25 mouse cellular contexts compared by ENCODE assay signal in genomic region chrX:136051219-136051618, GRCm38 (mm10). TPM values are rescaled to one million over a fixed set of nuclear protein-coding genes. Genes with fewer than 3 reads are reported as not detected.
DNase-seq lines count a peak whose midpoint lies in the region; ATAC-seq and TF ChIP-seq lines count a peak whose summit lies in the region.
"Had no signal": no experiment of that assay in that cellular context is flagged by ENCODE, and none has a peak within 500 bp of the region (broad histone marks: within the 10 kb centered on the region; RNA-seq: fewer than 3 reads in every experiment).

No protein-coding gene starts in this region.

- H3K9me3 ChIP-seq in lung, embryonic 16.5 days (ENCODE audit: control insufficient read depth, low read length): no peaks in the 10 kb centered on the region
- no peaks in the 10 kb centered on the region for H3K9me3 ChIP-seq in heart, embryonic 12.5 days (replicated peaks)
- H3K9me3 ChIP-seq: embryonic facial prominence, embryonic 13.5 days; embryonic facial prominence, embryonic 15.5 days; forebrain, embryonic 10.5 days; forebrain, embryonic 12.5 days had no signal

- H3K9ac ChIP-seq in lung, embryonic 16.5 days (ENCODE audit: low read length): no peak overlapping the region
- no peak overlapping the region for H3K9ac ChIP-seq in heart, embryonic 12.5 days
- H3K9ac ChIP-seq: embryonic facial prominence, embryonic 13.5 days; embryonic facial prominence, embryonic 15.5 days; forebrain, embryonic 12.5 days had no signal

- ATAC-seq in lung, embryonic 16.5 days (ENCODE audit: low read depth): 0 out of 2 replicates have a peak, but pooled peaks have one; percentile 51
- ATAC-seq in heart, embryonic 12.5 days (ENCODE audit: insufficient number of reproducible peaks, low FRiP score): no peak
- ATAC-seq: forebrain, embryonic 14.5 days had no signal

- no peak for TF ChIP-seq CTCF in lung, adult 2 months (IDR thresholded peaks at IDR 0.05; ENCODE audit: insufficient read depth, low read length)

- 49% methylated on average over 2 of the region's 2 CpGs for WGBS in lung, embryonic 16.5 days
- 63% methylated on average over 2 of the region's 2 CpGs for WGBS in lung, adult 2 months
- whole genome bisulfite sequencing in heart, embryonic 12.5 days: 65% methylated on average over 2 of the region's 2 CpGs

- no peaks in the 10 kb centered on the region for H3K4me1 ChIP-seq in lung, embryonic 16.5 days (replicated peaks; ENCODE audit: control insufficient read depth, insufficient read depth, low read length)
- H3K4me1 ChIP-seq in lung, adult 2 months (ENCODE audit: control insufficient read depth, insufficient read depth, low read length): no peaks in the 10 kb centered on the region
- H3K4me1 ChIP-seq in heart, embryonic 12.5 days (replicated peaks): no peaks in the 10 kb centered on the region
- H3K4me1 ChIP-seq: embryonic facial prominence, embryonic 13.5 days; embryonic facial prominence, embryonic 15.5 days; forebrain, embryonic 10.5 days; forebrain, embryonic 12.5 days had no signal

- TF ChIP-seq POLR2A in lung, adult 2 months (IDR thresholded peaks at IDR 0.05; ENCODE audit: borderline replicate concordance, extremely low read depth, low read depth, low read length): no peak

- H3K4me2 ChIP-seq in lung, embryonic 16.5 days (ENCODE audit: low read depth, low read length): no peak overlapping the region
- no peak overlapping the region for H3K4me2 ChIP-seq in heart, embryonic 12.5 days
- H3K4me2 ChIP-seq: embryonic facial prominence, embryonic 13.5 days; embryonic facial prominence, embryonic 15.5 days; forebrain, embryonic 12.5 days had no signal

- no peak for DNase-seq in lung, adult 2 months
- peak; percentile 19 for DNase-seq in lung, postnatal 10 days
- peak; percentile 53 for DNase-seq in lung, postnatal 25 days (ENCODE audit: low spot score)
- no peak for DNase-seq in gastrocnemius, adult 8-10 months (ENCODE audit: low spot score in 2 of 2)
- DNase-seq: adrenal gland, adult 2 months; adrenal gland, postnatal 10 days; adrenal gland, postnatal 25 days; cerebellum, adult 11 months; cerebellum, adult 18-20 months; cerebellum, adult 8-10 months; cerebellum, adult 9-11 months; cerebellum, postnatal 14 days; cerebellum, postnatal 36 days; embryo, embryonic 11 days had no signal

- H3K36me3 ChIP-seq in lung, embryonic 16.5 days (ENCODE audit: control insufficient read depth, insufficient read depth, low read length): no peaks in the 10 kb centered on the region
- H3K36me3 ChIP-seq in heart, embryonic 12.5 days: no peaks in the 10 kb centered on the region
- H3K36me3 ChIP-seq: embryonic facial prominence, embryonic 13.5 days; embryonic facial prominence, embryonic 15.5 days; forebrain, embryonic 10.5 days; forebrain, embryonic 12.5 days had no signal

- no peaks in the 10 kb centered on the region for H3K27me3 ChIP-seq in lung, embryonic 16.5 days (ENCODE audit: control insufficient read depth, insufficient read depth, low read depth, low read length)
- H3K27me3 ChIP-seq in heart, embryonic 12.5 days (replicated peaks): no peaks in the 10 kb centered on the region
- H3K27me3 ChIP-seq: embryonic facial prominence, embryonic 15.5 days; forebrain, embryonic 12.5 days had no signal

- H3K27ac ChIP-seq in lung, embryonic 16.5 days (ENCODE audit: low read length): no peak overlapping the region
- H3K27ac ChIP-seq in heart, embryonic 12.5 days (ENCODE audit: poor library complexity, severe bottlenecking): no peak overlapping the region
- H3K27ac ChIP-seq: embryonic facial prominence, embryonic 13.5 days; embryonic facial prominence, embryonic 15.5 days; forebrain, embryonic 10.5 days; forebrain, embryonic 12.5 days had no signal

- H3K4me3 ChIP-seq in lung, embryonic 16.5 days (ENCODE audit: low read length): no peak overlapping the region
- no peak overlapping the region for H3K4me3 ChIP-seq in lung, adult 2 months (replicated peaks; ENCODE audit: extremely low read depth, low read depth, low read length)
- H3K4me3 ChIP-seq in heart, embryonic 12.5 days: no peak overlapping the region
- H3K4me3 ChIP-seq: embryonic facial prominence, embryonic 13.5 days; embryonic facial prominence, embryonic 15.5 days; erythroblast, embryonic 14.5 days; forebrain, embryonic 10.5 days; forebrain, embryonic 12.5 days had no signal

RNA-seq across cellular contexts. Expression of gene Bex2, which starts 16.8 kb away (rescaled TPM):
- polyA plus RNA-seq in lung, embryonic 16.5 days (2015; fragmentation: Nextera tagmentation; extraction: Ambion mirVana): 56.8 and 57.7 TPM in 2 replicates
- 18.6 and 23.7 TPM in 2 replicates for polyA plus RNA-seq in lung, adult 2 months (2012; rRNA removed)
- total RNA-seq in gastrocnemius, adult 8-10 months (2022): under 1 TPM in 1 of 4 experiments, not detected in 3; 0.43 TPM
- polyA plus RNA-seq in heart, embryonic 12.5 days (2016; fragmentation: Nextera tagmentation; extraction: Ambion mirVana): 44.0 and 50.0 TPM in 2 replicates
- total RNA-seq: common myeloid progenitor, adult 5-6 weeks; MEL had no signal

RNA-seq across cellular contexts. Expression of gene Arxes1, which starts 18.1 kb away (rescaled TPM):
- polyA plus RNA-seq in lung, embryonic 16.5 days (2015; fragmentation: Nextera tagmentation; extraction: Ambion mirVana): 13.2 and 17.7 TPM in 2 replicates
- 1.1 and 1.8 TPM in 2 replicates for polyA plus RNA-seq in lung, adult 2 months (2012; rRNA removed)
- under 1 TPM in 1 of 4 experiments, not detected in 3; 0.63 TPM for total RNA-seq in gastrocnemius, adult 8-10 months (2022)
- polyA plus RNA-seq in heart, embryonic 12.5 days (2016; fragmentation: Nextera tagmentation; extraction: Ambion mirVana): 35.3 and 36.9 TPM in 2 replicates
- total RNA-seq: common myeloid progenitor, adult 5-6 weeks; MEL had no signal
- polyA plus RNA-seq: C2C12; erythroblast, embryonic 14.5 days had no signal

RNA-seq across cellular contexts. Expression of gene Nxf3, which starts 33.8 kb away (rescaled TPM):
- polyA plus RNA-seq in lung, embryonic 16.5 days (2015; fragmentation: Nextera tagmentation; extraction: Ambion mirVana): 0.08 TPM in 1 of 2 replicates, not detected in the other
- 0.04 and 0.06 TPM in 2 replicates for polyA plus RNA-seq in lung, adult 2 months (2012; rRNA removed)
- not detected for total RNA-seq in gastrocnemius, adult 8-10 months (2022)
- polyA plus RNA-seq in heart, embryonic 12.5 days (2016; fragmentation: Nextera tagmentation; extraction: Ambion mirVana): 0.68 and 0.78 TPM in 2 replicates
- total RNA-seq: adrenal gland, adult 2 months; adrenal gland, postnatal 10 days; adrenal gland, postnatal 25 days; common myeloid progenitor, adult 5-6 weeks; MEL had no signal
- polyA plus RNA-seq: adrenal gland, adult 2 months; embryonic facial prominence, embryonic 13.5 days; embryonic facial prominence, embryonic 15.5 days; erythroblast, embryonic 14.5 days; forebrain, embryonic 10.5 days; forebrain, embryonic 12.5 days had no signal

RNA-seq across cellular contexts. Expression of gene Arxes2, which starts 57.6 kb away (rescaled TPM):
- polyA plus RNA-seq in lung, embryonic 16.5 days (2015; fragmentation: Nextera tagmentation; extraction: Ambion mirVana): 44.3 and 48.4 TPM in 2 replicates
- 10.2 and 12.2 TPM in 2 replicates for polyA plus RNA-seq in lung, adult 2 months (2012; rRNA removed)
- 1 to 10 TPM in 1 of 4 experiments, under 1 TPM in 2, not detected in 1; 0.29 to 1.9 (median 0.82) TPM for total RNA-seq in gastrocnemius, adult 8-10 months (2022)
- 87.1 and 89.7 TPM in 2 replicates for polyA plus RNA-seq in heart, embryonic 12.5 days (2016; fragmentation: Nextera tagmentation; extraction: Ambion mirVana)
- total RNA-seq: MEL had no signal

Comparison
In these comparisons a context has a peak if more than half of its experiments do, and no peak if none do; other contexts are left out.
1. DNase-seq: peak in lung, postnatal 10 days (single experiment) and lung, postnatal 25 days (single experiment); none in lung, adult 2 months (single experiment) and gastrocnemius, adult 8-10 months (0 of 2).